In the genomic region with DNA sequence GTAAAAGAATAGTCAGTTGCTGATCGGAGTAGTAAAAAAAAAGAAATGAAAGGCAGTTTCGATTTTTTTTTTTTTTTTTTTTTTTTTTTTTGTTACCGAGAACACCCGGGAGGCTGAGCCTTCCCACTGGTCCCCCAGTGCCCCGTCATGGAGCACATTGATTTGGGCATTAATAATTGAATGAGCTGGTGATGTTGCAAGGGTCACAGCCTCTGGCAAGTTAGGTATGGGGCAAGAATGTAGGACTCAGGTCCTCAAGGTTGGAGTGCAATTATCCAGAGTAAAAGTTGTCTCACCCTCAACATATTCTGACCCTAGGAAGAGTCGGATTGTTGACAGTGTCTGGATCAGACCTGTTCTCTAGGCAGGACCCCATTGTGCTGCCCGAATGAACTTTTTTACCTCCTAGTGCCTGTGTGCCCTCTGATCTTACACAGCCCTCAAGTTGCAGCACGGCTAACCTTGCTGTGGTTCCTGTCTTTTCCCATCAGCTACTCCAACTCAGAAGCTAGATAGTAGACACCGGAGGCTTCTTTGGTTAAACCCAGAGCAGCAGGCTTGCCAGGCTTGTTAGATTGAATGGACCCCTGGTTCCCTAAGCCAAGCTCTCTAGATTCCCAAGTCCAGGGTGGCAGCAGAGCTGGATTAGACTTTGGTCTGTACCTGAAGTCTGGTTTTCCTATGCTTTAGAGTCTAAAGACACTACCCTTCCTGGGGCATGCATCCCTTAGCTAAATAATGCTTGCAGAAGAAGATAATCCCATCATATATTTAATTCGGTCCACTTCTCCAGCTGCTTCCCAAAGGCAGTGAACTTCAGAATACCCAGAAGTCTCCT, we compare ENCODE assay signal across 9 mouse cellular contexts. TPM values are rescaled to one million over a fixed set of nuclear protein-coding genes. Genes with fewer than 3 reads are reported as not detected.
DNase-seq lines count a peak whose midpoint lies in the region; ATAC-seq and TF ChIP-seq lines count a peak whose summit lies in the region.
"Had no signal": no experiment of that assay in that cellular context is flagged by ENCODE, and none has a peak within 500 bp of the region (broad histone marks: within the 10 kb centered on the region; RNA-seq: fewer than 3 reads in every experiment).

No protein-coding gene starts in this region.

- peak overlapping the region; percentile 76 for H3K4me3 ChIP-seq in heart, embryonic 10.5 days
- peak overlapping the region; percentile 58 for H3K4me3 ChIP-seq in cortical plate, adult 2 months (ENCODE audit: insufficient read depth, low read length)
- peak overlapping the region; percentile 80 for H3K4me3 ChIP-seq in intestine, embryonic 14.5 days (ENCODE audit: low read depth, low read length)
- H3K4me3 ChIP-seq in midbrain, embryonic 13.5 days (replicated peaks): peak overlapping the region; percentile 55

- peak overlapping the region; percentile 87 for H3K4me2 ChIP-seq in intestine, embryonic 14.5 days (ENCODE audit: low read length)
- H3K4me2 ChIP-seq in midbrain, embryonic 13.5 days (replicated peaks): peak overlapping the region; percentile 93

- intact Hi-C loops in heart, postnatal 14 days (cut with DNase I): loop anchor here (5.0 to 10.0 kb wide), 8 partner anchors 157 to 587 kb away; no protein-coding TSS in a partner anchor

- no peaks in the 10 kb centered on the region for H3K9me3 ChIP-seq in heart, embryonic 10.5 days
- H3K9me3 ChIP-seq in intestine, embryonic 14.5 days (ENCODE audit: control insufficient read depth, low read length): no peaks in the 10 kb centered on the region
- H3K9me3 ChIP-seq in midbrain, embryonic 13.5 days: no peaks in the 10 kb centered on the region

- peaks cover 23% of the 10 kb centered on the region for H3K36me3 ChIP-seq in heart, embryonic 10.5 days
- peaks cover 14% of the 10 kb centered on the region; the same call in 1 of the 2 replicates for H3K36me3 ChIP-seq in intestine, embryonic 14.5 days (ENCODE audit: control insufficient read depth, insufficient read depth, low read length)
- H3K36me3 ChIP-seq in midbrain, embryonic 13.5 days: no peaks in the 10 kb centered on the region

- peak overlapping the region; percentile 69 for H3K9ac ChIP-seq in intestine, embryonic 14.5 days (ENCODE audit: low read length)
- H3K9ac ChIP-seq in midbrain, embryonic 13.5 days (replicated peaks): no peak overlapping the region

- 25% methylated on average over 10 of the region's 10 CpGs for WGBS in heart, embryonic 10.5 days
- WGBS in intestine, embryonic 14.5 days: 24% methylated on average over 10 of the region's 10 CpGs
- WGBS in midbrain, embryonic 13.5 days: 19% methylated on average over 10 of the region's 10 CpGs

- no peak for TF ChIP-seq POLR2A in cortical plate, adult 2 months (IDR thresholded peaks at IDR 0.05; ENCODE audit: extremely low read depth, insufficient read depth, low read length)

- peak overlapping the region; percentile 2; the same call in 1 of the 2 replicates for H3K27ac ChIP-seq in heart, embryonic 10.5 days
- H3K27ac ChIP-seq in cortical plate, adult 2 months (ENCODE audit: insufficient read depth, low read length): no peak overlapping the region
- no peak overlapping the region; the same call in 1 of the 2 replicates for H3K27ac ChIP-seq in intestine, embryonic 14.5 days (ENCODE audit: low read depth)
- H3K27ac ChIP-seq in midbrain, embryonic 13.5 days: no peak overlapping the region

- peaks cover 68% of the 10 kb centered on the region for H3K27me3 ChIP-seq in heart, embryonic 10.5 days (ENCODE audit: insufficient read depth, poor library complexity, severe bottlenecking)
- H3K27me3 ChIP-seq in intestine, embryonic 14.5 days (replicated peaks; ENCODE audit: control insufficient read depth, insufficient read depth, low read length): peaks cover 7% of the 10 kb centered on the region
- peaks cover 79% of the 10 kb centered on the region for H3K27me3 ChIP-seq in midbrain, embryonic 13.5 days

- DNase-seq in heart, embryonic 10.5 days (ENCODE audit: low spot score): no peak
- no peak for DNase-seq in heart, postnatal 14 days
- DNase-seq in intestine, embryonic 14.5 days (ENCODE audit: low spot score): no peak
- no peak for DNase-seq in spleen, adult 12 weeks (ENCODE audit: low spot score)
- DNase-seq in frontal cortex, postnatal 10 days (ENCODE audit: low spot score in 2 of 2): no peak
- DNase-seq in cerebellum, postnatal 4 days (ENCODE audit: low spot score in 2 of 2): no peak

- ATAC-seq in intestine, embryonic 14.5 days (replicated peaks; ENCODE audit: low FRiP score, low TSS enrichment, low read depth): no peak
- ATAC-seq in midbrain, embryonic 13.5 days: no peak

- H3K4me1 ChIP-seq in heart, embryonic 10.5 days: peaks cover 32% of the 10 kb centered on the region
- no peaks in the 10 kb centered on the region for H3K4me1 ChIP-seq in cortical plate, adult 2 months (ENCODE audit: control insufficient read depth, insufficient read depth, low read length)
- H3K4me1 ChIP-seq in intestine, embryonic 14.5 days (replicated peaks; ENCODE audit: control insufficient read depth, insufficient read depth, low read length): peaks cover 26% of the 10 kb centered on the region
- H3K4me1 ChIP-seq in midbrain, embryonic 13.5 days (replicated peaks): peaks cover 28% of the 10 kb centered on the region

- no peak for TF ChIP-seq CTCF in cortical plate, adult 2 months (IDR thresholded peaks at IDR 0.05; ENCODE audit: extremely low read depth, insufficient read depth, low read length)

RNA-seq across cellular contexts. Expression of a gene that starts 1.8 kb away (rescaled TPM):
- 112 and 121 TPM in 2 replicates for polyA plus RNA-seq in heart, embryonic 10.5 days (2016; fragmentation: Nextera tagmentation; extraction: Ambion mirVana)
- total RNA-seq in heart, postnatal 14 days (2021): 100 to 1,000 TPM; 134 to 149 TPM
- 69.1 and 70.0 TPM in 2 replicates for polyA plus RNA-seq in cortical plate, adult 2 months (2012; rRNA removed)
- polyA plus RNA-seq in intestine, embryonic 14.5 days (2014; fragmentation: Nextera tagmentation; extraction: Ambion mirVana): 170 and 189 TPM in 2 replicates
- polyA plus RNA-seq in midbrain, embryonic 13.5 days (2015; fragmentation: Nextera tagmentation; extraction: Ambion mirVana): 50.3 and 61.2 TPM in 2 replicates
- total RNA-seq: CH12.LX had no signal
